Mouse (Mus musculus) ES-Bruce4 (cell line): ENCODE results near the gene Sult1a1.

Experiments
- CTCF ChIP-seq: IDR thresholded peaks from one replicate; pipeline ENCODE4 v1.8.1; 2011; ENCODE audit warnings: low read depth, low read length
- EP300 ChIP-seq: IDR thresholded peaks from 2 replicates; pipeline ENCODE4 v1.6.1; 2011; ENCODE audit warnings: low read depth, low read length; ENCODE audit not compliant: insufficient read depth
- POLR2A ChIP-seq: IDR thresholded peaks from one replicate; pipeline ENCODE4 v1.8.1; 2011; ENCODE audit warnings: low read length; ENCODE audit not compliant: insufficient read depth

DNA sequence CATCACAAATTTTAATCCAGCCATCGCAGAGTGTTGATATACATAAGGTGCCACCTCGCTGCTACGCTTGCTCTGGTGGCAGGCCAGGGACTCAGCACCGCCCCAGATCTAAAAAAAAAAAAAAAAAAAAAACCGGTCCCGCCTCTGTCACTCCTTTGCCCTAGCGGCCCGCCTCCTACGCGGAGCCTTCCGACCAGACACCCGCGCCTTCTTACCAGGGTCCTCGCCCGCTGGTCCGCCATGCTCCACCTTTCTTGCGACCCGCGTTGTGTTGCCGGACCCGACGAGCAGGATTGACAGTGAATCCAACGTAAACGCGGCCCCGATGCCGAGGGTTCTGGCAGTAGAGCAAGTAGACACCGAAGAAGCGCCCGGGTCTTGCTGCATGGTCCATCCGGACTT, 19.0 kb upstream of the Sult1a1 start, which contains the start of gene Bola2:
- TF ChIP-seq CTCF: no peak
- no peak for TF ChIP-seq POLR2A
- no peak for TF ChIP-seq EP300
